Mouse (Mus musculus) left cerebral cortex, adult 9 months (tissue): ENCODE data around the gene Tpsab1.
A peak's percentile ranks its signal among the peaks of the same experiment; 100 is the strongest.

Source experiments
- DNase-seq, 2 experiments: peaks; one replicate each; pipeline ENCODE4 v3.0.0; 2022; ENCODE audit warnings: low spot score in 2 of 2

The Tpsab1 gene

DNA sequence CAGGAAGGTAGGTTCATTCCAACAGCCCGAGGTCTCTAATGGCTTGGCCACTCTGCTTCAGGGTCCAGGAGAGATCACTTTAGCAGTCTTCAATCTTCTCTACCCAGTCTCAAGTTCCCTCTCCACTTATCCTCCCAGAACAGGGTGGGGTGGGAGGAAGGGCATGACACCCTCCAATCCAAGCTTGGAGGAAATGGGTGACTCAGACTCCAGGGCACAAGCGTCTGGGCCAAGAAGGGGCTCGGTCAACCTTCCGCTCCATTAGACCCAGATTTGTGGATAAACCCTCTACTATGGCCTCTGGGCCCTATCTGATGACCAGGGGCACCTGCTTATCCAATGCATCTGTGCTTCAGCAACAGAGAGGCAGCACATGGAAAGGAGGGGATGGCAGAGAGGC is at the start of gene Tpsab1:
Gene Tpsab1 (minus strand): TSS at position 101 of the 400 bp plus-strand sequence.
- DNase-seq = no peak

- no peak for DNase-seq
These were observed 49.2 kb upstream of the Tpsab1 start for GRCm38 (mm10) chr17:25394526-25394925.

- no peak for DNase-seq
These were observed 28.6 kb upstream of the Tpsab1 start for GRCm38 (mm10) chr17:25374011-25374410.

- DNase-seq = no peak
These were observed 27.1 kb upstream of the Tpsab1 start for GRCm38 (mm10) chr17:25372491-25372890.

DNA sequence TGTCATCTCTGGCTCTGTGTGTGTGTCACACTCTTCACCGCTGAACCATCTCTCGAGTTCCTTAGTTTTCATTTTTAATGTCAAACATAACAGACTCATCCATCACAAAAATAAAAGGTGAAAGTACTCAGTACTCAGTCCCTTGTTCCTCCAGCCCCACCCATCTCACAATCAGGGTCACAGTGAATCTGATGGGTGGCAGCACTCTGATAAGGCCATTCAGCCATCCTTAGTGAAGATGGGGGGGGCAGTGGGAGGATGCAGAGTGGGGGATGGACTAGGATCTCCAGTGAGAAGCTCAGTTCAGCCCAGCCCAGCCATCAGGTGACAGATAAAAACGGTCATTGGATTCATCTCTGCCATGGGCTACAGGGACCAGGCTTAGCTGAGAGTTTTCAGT is 23.6 kb upstream of the Tpsab1 start, which contains the start of gene Tpsg1:
Gene Tpsg1 (plus strand): TSS at position 301 of the 400 bp plus-strand sequence.
- DNase-seq = no peak

- no peak for DNase-seq
These were observed 20.6 kb upstream of the Tpsab1 start, which contains the start of gene Tpsb2 for GRCm38 (mm10) chr17:25366005-25366404. Gene Tpsb2 (plus strand): TSS chr17:25366305.

DNA sequence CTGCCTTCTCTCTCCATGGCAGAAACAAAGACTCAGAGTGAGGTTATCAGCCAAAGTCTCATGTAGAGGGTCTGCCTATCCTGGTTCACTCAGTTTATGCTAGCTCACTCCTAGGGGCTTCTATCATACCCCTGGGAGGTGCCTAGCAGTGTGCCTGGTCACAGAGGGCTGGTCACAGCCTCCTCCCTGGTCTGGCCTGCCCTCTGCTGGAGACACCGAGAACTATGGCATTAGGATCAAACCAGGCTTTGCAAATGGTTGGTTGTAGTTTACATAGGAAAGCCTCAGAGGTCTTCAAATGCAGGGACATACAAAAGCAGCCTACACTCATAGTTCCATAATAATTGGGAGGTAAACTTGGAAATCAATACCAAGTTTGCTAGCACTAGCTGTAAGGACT is 18.4 kb upstream of the Tpsab1 start:
- peak in 1 of 2 experiments; percentile 47 for DNase-seq

GRCm38 (mm10) chr17:25361291-25361690 is 15.9 kb upstream of the Tpsab1 start:
- no peak for DNase-seq

GRCm38 (mm10) chr17:25341490-25341889 is 3.9 kb downstream of the Tpsab1 start:
- no peak for DNase-seq

DNA sequence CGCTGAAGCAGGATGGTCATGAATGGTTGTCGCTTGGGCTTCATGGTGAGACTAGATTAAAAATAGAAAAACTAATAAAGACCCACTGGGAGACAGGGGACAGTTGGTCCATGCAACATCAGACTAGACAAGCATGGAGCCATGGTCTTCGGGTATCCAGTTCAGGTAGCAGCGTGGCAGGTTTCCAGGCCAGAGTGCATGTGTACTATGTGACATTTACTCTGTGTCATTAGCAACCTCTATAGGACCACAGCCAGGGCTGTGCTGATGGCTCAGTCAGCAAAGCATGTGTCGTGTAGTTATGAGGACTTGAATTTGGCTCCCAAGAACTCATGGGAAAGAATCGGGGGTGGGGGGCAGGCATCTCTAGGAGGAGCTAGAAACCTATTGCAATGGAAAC is 5.4 kb downstream of the Tpsab1 start:
- DNase-seq = no peak

- DNase-seq = no peak
These were observed 7.1 kb downstream of the Tpsab1 start for GRCm38 (mm10) chr17:25338218-25338617.

DNA sequence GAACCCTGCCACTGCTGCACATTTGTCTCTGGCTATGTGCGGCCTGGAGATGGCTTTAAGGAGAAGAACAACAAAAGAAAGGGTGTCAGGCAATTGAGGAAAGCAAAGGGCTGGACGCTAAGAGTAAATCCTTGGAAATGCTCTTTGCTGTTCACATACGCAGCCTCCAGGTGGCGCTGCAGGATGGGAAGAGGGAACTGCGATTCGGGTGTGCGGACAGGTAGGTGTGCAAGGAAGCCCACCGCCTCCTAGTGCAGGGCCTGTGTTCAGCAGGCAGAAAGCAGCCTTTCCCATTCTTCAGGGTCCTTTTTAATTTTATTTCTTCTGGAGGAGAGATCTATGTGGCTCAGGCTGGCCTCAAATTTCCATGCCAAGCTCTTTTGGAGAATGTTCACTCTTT is 11.4 kb downstream of the Tpsab1 start:
- peak in 1 of 2 experiments; percentile 48 for DNase-seq

- no peak for DNase-seq
These were observed 13.0 kb downstream of the Tpsab1 start for GRCm38 (mm10) chr17:25332321-25332720.

GRCm38 (mm10) chr17:25322930-25323329 is 22.4 kb downstream of the Tpsab1 start:
- DNase-seq = no peak

DNA sequence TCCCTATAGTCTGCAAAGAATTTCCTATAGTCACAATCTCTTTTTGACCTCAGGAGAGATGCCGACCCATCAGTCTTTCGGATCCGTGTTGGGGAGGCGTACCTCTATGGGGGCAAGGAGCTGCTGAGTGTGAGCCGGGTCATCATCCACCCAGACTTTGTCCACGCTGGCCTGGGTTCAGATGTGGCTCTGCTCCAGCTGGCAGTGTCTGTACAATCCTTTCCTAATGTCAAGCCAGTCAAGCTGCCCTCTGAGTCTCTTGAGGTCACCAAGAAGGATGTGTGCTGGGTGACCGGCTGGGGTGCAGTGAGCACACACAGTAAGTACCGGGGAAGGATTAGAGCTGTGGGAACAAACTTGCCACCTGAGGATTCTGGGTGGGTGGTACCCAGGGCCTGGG is 24.5 kb downstream of the Tpsab1 start:
- no peak for DNase-seq

GRCm38 (mm10) chr17:25318354-25318753 is 27.0 kb downstream of the Tpsab1 start, which contains the start of gene Prss29:
Gene Prss29 (plus strand): TSS chr17:25318654.
- no peak for DNase-seq

GRCm38 (mm10) chr17:25308346-25308745 is 37.0 kb downstream of the Tpsab1 start, which contains the start of gene Prss28:
Gene Prss28 (plus strand): TSS chr17:25308646.
- DNase-seq = no peak

DNA sequence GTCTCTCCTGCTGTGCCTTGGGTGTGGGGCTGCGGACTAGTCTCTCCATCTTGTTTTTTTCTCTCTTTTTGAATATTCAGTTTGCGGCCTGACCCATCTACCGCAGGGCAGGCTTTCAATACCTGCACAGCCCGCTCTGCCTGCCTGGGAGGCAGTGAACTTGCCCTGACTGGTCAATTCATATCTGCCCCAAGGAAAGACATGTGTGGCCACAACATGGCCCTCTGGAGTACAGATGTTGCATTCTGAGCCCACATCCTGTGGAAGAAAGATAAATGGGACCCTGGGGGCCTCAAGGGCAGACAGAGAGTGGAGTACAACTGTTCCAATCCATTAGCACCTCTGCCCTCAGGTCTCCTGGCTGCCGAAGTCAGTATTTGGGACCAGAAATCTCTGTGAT is 47.3 kb downstream of the Tpsab1 start, which contains the start of gene Prss34:
Gene Prss34 (plus strand): TSS at position 301 of the 400 bp plus-strand sequence.
- no peak for DNase-seq

- DNase-seq = no peak
These were observed 51.3 kb downstream of the Tpsab1 start for GRCm38 (mm10) chr17:25294111-25294510.

GRCm38 (mm10) chr17:25293495-25293894 is 51.9 kb downstream of the Tpsab1 start:
- DNase-seq = no peak
